Mouse (Mus musculus): ENCODE measurements around the gene Tbx2.
A peak's percentile ranks its signal among the peaks of the same experiment; 100 is the strongest.

Tbx2 gene

DNA sequence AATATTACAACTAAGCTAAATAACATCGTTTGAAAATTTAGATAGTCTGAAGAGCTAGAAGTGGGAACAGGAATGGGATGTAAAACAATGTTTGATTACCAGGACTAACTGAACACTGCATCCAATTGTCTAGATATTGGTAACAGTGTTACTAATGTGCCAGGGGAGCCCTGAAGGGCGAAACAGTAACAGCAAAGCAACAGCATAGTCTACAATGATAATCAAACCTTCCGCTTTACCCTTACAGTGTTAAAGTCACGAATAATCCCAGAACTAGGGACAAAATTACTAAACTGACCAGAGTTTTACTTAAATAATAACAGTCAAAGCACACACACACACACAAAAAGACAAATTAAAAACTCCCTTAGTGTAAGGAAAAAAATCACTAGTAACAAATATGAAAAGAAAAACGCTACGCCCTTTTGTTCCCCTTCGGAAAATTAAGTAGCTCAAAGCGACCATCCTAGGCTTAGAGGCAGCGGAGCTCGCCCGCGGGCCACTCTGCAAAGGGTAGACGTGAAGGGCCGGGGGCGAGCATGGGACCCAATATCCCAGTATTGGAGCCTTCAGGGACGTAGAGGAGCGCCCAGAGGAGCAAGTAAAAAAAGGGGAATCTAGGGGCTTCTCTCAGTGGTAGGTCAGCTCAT, 55.6 kb downstream of the Tbx2 start:
- DNase-seq (ENCODE audit: low spot score): no peak

DNA sequence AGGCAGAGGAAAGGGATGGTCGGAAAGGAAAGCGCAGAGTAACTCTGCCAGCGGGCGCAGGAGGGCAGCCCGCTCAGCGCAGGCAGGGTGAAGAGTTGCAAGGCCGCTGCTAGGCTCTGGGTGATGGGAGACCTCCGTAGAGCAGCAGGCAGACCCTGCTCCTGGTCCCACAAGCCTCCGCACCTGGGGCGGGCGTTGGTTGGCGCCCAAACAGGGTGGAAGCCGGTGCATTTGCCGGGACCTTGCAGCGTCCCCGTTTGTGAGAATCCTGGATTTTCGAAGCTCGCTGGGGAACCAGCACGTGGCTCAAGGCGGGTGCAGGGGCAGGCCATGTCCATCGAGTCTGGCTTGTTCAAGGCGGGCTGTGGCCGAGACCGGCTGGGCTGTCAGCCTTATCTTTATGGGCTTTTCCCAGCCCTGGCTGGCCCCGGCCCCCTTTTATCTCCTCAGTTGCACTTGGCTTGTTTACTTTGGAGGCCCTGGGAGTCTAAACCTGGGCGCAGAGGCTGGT, 56.2 kb downstream of the Tbx2 start:
- peak; percentile 16 for DNase-seq (ENCODE audit: low spot score)

DNA sequence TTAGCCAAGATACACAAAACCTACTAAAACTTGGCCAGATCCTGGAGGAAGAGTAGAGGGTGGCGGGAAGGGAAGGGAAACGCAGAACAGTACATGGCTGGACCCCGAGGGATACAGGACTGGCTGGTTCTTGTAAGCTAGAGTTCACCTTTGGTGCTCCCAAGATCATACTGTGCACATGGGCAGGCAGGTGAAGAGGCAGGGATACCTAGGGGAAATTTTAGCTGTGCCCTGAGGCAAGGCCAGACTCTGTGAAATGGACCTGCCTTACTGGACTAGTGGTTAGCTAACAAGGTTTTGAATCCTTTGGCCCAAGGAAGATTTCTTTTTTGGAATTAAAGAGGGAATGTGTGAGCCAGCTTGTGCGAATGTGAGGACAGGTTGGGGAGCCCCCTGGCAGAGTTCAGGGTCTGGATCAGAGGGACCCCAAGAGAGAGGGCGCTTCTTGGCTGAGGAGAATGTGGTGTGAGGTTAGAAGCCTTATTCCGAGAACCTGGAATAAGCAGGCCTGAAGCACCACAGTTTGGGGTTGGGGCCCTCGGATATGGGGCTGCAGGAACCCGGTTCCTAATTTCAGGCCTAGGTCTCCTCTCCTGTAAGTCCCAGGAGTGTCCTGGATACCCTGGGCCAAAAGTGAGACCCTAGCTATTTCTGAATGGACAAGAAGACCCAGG, 56.8 kb downstream of the Tbx2 start:
- no peak for DNase-seq (ENCODE audit: low spot score)

DNA sequence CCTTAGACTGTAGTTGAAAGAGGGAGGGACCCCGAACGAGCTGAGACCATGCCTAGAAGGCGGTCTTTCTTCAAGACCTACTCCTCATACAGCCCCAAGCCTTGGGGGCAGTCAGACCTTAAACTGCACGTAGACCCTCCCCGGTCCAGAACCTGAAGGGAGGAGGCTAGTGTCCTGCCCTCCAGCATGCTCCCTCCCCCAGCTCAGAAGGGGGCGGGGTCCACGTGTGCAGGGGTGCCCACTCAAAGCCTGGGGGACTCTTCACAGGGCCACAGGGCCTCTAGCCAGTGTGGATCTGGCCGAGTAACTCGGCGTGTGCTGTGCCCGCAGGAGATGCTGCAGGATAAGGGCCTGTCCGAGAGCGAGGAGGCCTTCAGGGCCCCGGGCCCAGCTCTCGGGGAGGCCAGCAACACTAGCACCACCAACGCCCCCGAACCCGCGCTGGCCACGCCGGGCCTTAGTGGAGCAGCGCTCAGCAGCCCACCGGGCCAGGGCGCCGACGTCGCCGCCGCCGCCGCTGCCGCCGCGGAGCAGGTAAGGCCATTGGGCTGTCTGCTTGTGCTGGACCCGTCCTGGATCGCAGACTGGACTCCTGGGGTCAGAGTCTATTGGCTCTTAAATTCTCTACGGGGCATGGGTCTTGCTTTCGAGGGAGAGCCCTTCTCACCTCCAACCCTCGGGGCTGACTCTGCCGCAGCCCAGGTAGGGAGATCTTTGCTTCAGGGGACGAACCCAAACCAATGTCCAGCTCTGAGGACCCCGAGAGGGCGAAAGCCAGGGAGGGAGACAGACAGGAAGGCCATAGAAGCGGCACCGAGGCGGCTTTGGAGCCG, 57.6 kb downstream of the Tbx2 start:
- no peak for DNase-seq (ENCODE audit: low spot score)

DNA sequence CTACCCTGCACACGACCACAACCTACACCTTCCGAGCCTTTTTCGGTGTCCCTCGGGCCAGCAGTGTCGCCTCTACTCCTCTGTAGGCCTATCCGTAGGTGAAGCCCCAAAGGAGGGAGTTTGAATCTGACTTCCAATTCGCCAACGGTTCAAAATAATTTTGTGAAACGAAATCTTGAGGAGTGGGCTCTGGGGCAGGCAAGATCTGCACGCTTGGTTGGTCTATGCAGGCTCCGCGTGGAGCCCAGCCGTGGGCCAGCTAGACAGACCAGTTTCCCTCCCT, 58.2 kb downstream of the Tbx2 start:
- no peak for DNase-seq (ENCODE audit: low spot score)

DNA sequence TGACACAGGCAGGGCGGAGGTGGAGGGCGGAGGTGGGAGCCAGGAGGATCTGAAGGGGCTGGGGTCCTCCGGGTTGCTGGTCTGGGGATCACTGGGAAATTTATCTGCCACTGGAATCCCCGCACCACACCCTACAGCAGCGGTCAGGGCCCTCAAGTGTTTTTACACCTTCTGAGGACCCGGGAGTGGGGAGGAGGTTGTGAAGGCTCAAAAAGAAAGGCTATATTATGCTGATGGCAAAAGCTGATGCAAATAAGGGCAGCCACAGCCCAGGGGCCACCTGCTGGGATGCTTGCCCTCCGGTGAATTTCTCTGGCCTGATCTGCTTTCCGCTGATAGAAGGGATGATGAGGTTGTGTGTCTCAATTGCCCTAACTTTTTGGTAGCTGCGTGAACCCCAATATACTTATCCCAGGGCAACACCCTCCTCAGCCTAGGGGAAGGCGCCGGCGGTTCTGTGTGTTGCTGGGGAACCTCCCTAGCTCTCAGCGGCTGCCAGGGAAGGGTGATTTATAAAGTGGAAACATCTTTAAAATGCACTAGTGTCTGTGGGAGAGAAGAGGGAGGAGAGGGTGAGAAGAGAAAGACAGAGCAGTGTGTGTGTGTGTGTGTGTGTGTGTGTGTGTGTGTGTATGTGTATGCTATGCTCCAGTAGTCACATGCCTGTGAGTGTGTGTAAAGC, 58.8 kb downstream of the Tbx2 start:
- DNase-seq (ENCODE audit: low spot score): no peak

Measured in urinary bladder, postnatal 14 days (tissue).